Mouse (Mus musculus): ENCODE data around the gene Pik3ip1.

The Pik3ip1 gene

DNA sequence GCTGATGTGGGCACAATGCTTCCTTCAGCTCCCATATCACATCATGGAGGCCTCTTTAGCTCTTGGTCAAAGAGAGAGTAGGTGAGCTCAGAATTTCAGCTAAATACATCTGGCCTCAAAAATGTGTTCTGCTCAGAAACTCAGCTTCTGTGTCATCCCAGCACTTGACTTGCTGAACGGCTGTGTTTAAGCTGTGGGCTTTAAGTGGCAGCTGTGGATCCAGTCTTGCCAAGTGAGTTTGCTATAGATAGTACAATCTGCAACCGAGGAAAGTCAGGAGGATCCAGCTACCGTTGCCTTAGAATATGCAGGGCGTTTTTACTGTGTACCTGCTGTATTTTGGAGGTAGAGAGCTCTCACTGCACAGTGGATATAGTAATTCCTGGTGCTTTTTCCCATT is 27.8 kb upstream of the Pik3ip1 start:
- DNase-seq (ENCODE audit: extremely low read depth, low read depth, low spot score): no peak

DNA sequence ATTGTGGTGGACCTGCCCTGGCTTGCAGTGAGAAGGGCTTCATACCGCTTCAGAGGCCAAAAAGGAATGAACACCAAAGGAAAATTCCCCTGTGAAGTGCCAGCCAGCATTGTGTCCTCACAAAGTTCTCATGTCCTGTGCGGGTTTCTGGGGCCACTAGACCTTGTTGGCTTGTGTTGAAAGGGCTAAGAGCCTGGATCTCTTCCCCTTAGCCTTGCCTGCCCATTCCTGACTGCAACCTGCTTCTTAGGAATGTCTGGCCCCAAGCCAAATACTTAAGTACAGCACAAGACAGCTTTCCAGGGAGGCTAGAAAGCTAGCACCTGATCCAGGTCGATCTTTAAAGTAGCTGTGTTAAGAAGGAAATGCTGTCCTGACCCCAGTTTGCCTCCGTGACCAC is 27.4 kb upstream of the Pik3ip1 start:
- peak; percentile 88 for DNase-seq (ENCODE audit: extremely low read depth, low read depth, low spot score)

DNA sequence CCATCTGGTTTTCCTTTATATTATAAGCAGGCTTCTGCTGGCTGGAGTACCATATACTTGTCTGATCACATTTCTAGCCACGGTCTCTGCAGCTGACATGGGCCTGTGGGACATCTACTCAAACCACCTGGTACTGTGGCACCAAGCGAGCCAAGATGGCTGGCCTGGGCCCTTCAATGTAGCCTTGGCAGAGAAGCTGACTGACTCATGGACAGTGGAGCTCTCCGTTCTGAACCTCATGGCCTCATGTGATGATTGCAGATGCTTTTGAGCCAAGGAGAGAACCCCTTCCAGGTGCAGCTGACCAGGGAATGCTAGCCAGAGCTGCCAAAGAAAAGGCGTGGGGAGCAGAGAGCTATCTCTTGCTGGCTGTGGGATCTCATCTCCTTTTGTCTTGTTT is 24.4 kb upstream of the Pik3ip1 start:
- no peak for DNase-seq (ENCODE audit: extremely low read depth, low read depth, low spot score)

DNA sequence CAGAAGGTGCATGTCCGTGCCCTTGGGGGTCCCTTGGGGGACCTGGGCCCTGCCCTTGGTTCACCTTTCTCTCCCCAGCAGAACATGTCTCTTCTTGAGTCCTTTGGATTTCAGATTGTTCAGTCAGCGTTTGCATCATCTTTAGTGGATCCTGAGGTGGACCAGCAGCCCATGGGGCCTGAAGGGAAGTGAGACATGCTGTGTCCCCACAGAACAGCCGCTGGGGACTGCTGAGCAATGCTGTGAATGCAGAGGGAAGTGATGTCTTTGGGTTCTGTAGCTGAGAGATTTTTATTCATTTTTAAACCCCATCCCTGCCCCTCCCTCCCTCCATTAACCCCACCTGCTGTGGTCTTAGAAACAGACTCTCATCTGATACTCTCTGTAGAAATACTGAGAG is 22.3 kb upstream of the Pik3ip1 start:
- DNase-seq (ENCODE audit: extremely low read depth, low read depth, low spot score): no peak

DNA sequence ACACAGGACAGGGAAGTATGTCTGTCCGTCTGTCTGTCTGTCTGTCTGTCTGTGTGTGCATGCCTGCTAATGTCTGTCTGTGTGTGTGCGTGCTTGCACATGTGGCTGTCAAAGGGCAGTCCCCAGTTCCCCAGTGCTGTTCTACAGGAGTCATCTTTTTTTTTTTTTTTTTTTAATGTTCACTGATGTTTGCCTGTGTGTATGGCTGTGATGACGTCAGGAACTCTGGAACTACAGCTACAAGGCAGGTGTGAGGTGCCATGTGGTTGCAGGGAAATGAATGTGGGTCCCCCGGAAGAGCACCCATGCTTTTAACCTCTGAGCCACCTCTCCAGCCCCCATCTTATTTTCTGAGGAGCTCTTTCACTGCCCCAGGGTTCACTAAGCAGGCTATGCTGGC is 20.3 kb upstream of the Pik3ip1 start:
- no peak for DNase-seq (ENCODE audit: extremely low read depth, low read depth, low spot score)

DNA sequence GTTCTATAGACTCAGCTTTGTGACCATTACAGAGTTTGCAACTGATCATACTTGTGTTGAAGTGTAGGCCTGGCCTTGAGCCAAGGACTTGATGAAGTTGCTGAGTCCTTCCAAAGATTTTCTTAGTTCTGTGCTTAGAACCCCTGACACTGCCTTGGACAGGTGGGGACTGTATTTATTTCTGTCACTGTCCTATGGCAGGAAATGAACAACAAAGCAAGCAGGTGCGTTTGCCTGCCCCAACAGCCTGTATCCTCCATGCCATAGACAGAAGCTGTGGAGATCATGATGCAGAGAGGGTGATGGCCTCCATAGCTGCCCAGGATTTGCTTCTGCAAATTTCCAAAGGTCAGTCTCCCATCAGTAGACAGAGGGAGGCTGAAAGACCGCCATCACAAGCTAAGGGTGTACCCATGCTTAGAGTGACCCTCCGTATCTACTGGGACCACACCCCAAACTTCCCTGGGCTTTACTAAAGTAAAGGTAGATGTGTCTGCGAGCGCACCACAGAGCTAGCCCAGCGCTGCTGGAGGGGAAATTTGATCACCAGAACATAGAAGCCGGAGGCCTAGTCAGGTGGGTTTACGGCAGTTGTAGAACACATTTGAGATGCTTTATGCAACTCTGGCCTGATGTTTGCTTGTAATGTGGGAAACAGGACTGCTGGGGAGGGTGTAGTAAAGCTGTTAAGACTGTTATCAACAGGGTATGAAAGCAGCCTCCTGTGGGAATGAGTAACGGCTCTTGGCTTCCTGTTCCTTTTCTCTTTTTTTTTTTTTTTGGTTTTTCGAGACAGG is 19.2 kb upstream of the Pik3ip1 start:
- no peak for DNase-seq (ENCODE audit: extremely low read depth, low read depth, low spot score)

DNA sequence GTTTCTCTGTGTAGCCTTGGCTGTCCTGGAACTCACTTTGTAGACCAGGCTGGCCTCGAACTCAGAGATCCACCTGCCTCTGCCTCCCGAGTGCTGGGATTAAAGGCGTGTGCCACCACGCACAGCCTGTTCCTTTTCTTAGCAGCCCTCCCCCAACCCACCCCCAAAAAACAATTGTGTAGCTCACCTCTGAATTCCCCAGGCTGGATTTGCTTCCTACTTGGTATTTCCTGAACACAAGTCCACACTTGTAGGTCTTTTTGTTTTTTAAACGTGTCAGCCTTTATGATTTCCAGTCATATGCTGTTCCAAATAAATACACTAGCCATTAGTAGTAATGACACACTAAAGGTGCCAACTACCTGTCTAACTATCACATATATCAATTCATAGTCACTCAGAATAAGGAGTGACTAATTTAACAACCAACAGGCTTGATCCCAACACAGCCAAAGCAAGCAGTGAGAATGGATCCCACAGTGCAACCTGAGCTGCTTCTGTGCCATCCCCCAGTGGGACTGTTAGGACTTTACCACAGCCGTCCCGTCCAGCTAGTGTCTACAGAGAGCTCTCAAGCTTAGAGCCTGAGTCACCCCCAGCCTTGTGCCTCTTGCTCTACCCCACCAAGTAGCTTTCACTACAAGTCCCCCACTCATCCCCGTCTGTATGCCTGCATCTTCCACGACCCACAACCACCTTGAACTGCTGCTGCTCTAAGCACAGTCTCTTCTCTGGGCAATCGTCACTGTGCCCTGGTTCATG is 18.4 kb upstream of the Pik3ip1 start:
- DNase-seq (ENCODE audit: extremely low read depth, low read depth, low spot score): no peak

DNA sequence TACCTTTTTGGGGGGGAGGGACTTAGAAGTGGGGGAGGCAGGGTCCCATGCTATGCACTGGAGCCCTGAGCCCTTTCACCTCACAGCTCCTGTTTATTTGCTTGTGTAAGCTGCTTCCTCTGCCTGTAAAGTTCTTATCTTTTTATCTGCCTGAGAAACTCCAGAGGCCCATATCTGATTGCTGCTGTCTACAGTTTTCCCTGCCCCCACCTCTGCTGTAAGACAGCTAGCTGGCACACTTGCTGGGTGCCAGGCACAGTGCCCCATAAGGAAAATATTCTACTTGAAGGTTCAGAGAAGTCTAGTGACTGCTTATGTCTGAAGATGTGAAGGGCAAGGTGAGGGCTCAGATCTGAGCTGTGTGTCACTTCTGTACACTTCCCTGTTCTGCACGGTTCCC is 16.9 kb upstream of the Pik3ip1 start:
- no peak for DNase-seq (ENCODE audit: extremely low read depth, low read depth, low spot score)

GRCm38 (mm10) chr11:3314148-3314547 is 16.1 kb upstream of the Pik3ip1 start:
- no peak for DNase-seq (ENCODE audit: extremely low read depth, low read depth, low spot score)

DNA sequence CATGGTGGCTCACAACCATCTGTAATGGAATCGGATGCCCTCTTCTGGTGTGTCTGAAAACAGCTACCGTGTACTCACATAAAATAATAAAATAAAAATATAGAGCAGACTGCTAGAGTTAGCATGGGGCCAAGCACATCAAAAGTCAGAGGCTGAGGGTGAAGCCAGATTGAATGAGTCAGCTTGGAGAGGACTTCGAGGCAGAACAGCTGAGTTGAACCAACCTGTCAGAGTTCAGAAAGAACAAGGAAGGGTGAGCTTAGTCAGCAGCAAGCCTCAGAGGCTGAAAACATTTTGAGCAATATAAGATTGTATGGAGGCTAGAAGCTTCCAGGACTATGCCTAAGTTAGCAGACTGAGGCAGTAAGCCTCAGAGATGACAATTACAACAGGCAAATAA is 11.9 kb upstream of the Pik3ip1 start:
- no peak for DNase-seq (ENCODE audit: extremely low read depth, low read depth, low spot score)

GRCm38 (mm10) chr11:3328271-3328670 is 1.9 kb upstream of the Pik3ip1 start:
- no peak for DNase-seq (ENCODE audit: extremely low read depth, low read depth, low spot score)

DNA sequence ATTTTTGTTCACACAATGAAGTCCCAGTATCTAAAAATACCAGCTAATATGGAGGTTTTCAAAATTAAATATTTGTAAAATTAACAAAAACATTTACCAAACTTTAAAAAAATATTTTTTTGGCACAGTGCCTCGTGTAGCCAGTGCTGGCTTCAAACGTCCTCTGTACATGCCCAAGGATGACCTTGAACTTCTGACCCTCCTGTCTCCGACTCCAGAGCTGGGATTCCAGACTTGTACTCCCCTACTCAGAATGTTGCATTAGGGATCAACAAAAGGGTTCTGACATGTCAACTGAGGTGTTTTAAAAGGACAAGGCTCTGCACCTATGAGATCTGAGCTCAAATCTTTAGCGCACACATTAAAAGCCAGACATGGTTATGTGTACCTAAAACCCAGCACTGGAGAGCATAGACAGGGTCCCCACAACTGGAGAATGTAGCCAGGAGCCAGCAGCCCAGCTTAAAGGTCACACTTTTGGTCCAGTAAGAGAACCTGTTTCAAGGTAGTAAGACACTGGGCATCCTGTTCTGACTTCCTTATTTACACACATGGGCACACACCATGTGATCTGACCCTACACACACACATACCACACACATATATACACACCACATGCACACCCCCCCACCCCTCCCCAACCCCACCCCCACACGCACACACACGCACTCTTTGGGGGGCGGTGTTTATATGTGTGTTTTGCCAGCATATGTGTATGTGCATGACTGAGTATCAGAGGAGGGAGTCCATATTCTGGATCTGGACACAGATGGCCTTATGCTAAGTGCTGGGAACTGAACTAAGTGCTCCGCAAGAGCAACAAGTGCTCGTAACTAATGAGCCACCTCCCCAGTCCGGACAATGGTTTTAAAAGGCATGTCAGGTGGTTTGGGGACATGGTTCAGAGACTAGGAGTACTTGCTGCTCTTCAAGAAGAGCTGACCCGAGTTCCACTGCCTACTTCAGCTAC is 1.1 kb upstream of the Pik3ip1 start:
- DNase-seq (ENCODE audit: extremely low read depth, low read depth, low spot score): no peak

DNA sequence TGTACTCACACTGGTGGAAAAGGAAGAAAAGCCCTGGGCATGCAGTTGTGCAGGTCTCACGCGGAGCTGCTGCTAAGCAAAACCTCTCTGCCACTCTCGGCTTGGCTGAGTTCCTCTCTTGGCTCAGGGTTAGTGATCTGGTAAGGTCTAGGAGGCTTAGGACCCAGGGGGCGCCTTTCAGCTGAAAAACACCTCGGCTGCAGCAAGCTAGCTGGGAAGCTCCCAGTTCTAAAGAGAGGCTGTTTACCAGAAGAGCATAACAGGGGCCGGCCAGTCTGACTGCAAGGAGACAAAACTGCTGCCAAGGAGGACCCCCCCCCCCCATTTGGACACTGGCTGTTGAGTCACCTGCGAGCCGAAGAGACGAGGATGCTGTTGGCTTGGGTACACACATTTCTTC is 365 bp downstream of the Pik3ip1 start:
- no peak for DNase-seq (ENCODE audit: extremely low read depth, low read depth, low spot score)

DNA sequence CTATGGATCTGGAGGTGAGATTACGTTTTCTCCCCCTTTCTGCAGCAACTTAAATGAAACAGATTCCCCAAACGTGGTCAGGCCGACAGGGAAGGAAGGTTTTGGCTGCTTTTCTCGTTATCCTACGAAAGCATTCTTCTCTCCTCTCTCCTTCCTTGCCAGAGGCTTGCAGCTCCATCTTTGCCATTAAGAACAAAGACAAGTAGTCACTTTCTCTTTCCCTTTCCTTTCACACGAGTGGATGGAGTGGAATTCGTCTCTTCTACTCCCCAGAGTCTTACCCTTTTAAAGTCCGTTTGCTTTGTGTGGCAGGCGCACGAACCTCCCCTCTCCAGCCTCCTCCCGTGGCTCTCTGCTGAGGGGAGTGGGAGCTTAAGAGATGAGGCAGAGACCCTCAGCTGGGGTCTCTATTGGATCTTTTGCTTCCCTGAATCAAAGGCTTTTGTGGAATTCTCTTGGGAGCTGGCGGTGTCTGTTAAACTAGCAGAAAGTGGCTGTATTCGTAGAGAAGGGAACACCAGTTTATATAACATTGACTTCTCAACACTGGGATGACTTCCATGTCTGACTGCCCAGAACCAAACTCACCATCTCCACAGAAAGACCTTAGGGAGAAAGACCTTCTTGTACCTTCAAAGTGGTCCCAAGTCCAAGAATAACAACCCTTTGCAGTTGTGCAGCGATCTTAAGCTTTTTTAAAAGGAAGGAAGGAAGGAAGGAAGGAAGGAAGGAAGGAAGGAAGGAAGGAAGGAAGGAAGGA is 970 bp downstream of the Pik3ip1 start:
- DNase-seq (ENCODE audit: extremely low read depth, low read depth, low spot score): no peak

DNA sequence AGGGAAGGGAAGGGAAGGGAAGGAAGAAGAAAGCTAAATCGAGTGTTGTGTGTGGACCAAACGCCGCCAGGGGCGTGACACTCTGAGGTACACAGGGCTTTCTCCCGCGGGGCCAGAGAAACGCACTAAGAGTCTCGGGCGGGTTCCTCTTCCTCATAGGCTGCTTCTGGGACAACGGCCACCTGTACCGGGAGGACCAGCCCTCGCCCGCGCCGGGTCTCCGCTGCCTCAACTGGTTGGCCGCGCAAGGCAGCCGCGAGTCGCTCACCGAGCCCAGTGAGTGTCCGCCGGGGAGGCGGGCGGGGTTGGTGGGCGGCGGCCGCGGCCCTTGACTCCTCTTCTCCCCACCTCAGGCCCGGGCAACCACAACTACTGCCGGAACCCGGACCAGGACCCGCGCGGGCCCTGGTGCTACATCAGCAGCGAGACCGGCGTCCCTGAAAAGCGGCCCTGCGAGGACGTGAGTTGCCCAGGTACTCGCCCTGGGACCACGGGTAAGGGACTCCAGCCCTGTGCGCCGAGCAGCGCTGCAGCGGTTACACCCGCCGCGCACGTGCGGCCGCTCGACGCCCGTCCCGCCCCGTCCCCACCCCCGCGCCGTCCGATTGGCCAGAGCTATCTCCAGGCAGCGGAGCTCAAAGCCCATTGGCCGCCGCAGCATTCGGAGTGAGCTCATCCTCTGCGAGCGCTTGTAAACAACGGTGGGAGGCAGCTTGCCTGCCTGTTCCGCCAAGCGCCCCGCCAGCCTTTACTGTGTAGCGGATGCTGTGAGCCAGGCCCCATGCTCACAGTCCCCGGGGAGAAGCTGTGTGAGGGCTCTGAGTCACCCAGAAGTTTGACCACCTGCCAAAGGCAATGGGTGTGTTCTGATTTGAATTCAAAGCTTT is 1.8 kb downstream of the Pik3ip1 start:
- no peak for DNase-seq (ENCODE audit: extremely low read depth, low read depth, low spot score)

- no peak for DNase-seq (ENCODE audit: extremely low read depth, low read depth, low spot score)
These were observed 3.0 kb downstream of the Pik3ip1 start for GRCm38 (mm10) chr11:3333111-3333695.

DNA sequence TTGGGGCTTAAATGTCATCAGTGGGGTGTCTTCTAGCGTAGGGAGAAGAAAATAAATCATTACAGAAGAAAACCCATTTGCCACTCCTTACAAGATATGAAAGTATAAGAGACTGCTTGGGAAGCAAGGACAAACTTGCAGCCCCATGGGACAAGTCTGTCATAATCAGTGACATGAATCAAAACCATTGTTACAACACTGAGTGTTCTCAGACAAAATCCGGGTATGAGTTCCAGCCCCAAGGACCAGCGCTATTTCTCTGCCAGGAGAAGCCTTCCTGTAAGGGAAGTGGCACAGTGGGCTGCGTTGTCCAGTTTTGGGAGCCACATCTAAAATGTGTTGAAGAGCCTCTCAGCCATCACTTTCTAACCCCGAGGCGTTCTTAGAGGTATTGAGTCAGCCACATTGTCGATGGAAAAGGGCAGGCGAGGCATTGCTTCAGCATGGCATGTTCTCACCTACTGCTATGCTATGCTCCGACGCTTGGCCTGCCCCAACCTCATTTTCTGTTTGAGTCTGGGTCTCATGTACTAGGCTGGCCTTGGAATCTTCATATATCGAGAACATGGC is 4.0 kb downstream of the Pik3ip1 start:
- no peak for DNase-seq (ENCODE audit: extremely low read depth, low read depth, low spot score)

- no peak for DNase-seq (ENCODE audit: extremely low read depth, low read depth, low spot score)
These were observed 4.6 kb downstream of the Pik3ip1 start for GRCm38 (mm10) chr11:3334711-3335316.

Data from fat pad, adult 2 months (tissue).